Mouse (Mus musculus) cerebellum, postnatal 14 days (tissue): ENCODE data around the gene Zfp750.

Experiments
- DNase-seq, 2 experiments: peaks; one replicate each; pipeline ENCODE4 v3.0.0; 2021; ENCODE audit warnings: mixed read lengths in 2 of 2

Zfp750 gene

DNA sequence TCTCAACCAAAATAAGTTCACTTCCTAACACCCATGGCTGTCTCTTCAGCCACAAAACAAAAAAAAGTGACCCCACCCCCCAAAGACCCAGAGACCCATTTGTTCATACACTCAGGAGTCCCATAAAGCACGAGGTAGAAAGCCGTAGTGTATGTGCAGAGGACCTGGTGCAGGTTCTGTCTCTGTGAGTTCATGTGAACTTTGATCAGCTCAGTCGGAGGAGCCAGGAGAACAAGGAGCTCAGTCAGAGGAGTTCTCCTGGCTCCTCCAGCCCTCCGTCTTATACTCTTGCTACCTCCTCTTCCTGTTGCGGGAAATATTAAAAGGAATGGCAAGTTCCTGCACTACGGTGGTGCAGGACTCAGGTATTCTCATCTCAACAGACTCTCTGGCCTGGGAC is 51.7 kb downstream of the Zfp750 start:
- no peak for DNase-seq
